Mouse (Mus musculus) cerebellum, postnatal 14 days (tissue): ENCODE data around the gene Dhx40.

Experiments
- DNase-seq, 2 experiments: peaks; one replicate each; pipeline ENCODE4 v3.0.0; 2021; ENCODE audit warnings: mixed read lengths in 2 of 2

The Dhx40 gene

DNA sequence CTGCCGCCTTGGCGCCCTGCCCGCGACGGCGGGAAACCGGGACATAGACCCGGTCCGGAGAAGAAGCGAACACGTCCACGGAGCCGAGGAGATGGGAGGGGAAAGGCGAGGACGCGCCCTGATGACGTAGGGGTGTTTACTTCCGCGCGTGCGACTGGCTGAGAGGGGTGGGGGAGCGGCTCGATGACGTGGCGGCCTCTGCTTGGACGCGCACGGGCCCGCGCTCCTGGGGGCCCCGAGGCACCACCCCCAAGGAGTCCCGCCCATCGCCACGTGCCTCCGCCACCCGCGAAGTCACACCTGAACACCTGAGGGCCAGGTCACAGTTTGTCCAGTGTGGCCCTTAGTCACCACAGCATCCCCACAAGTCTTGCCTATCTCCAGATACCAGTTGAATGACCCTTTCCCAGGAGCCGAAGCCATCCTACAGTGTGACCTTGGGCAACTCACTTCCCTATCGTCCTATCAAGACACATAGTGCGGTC lies at the start of gene Dhx40:
Gene Dhx40, minus strand, starts transcription at position 242 of the 485 bp plus-strand sequence.
- peak; percentile 94 to 95 for DNase-seq

- peak; percentile 52 to 76 for DNase-seq
Observed at GRCm38 (mm10) chr11:86855639-86856425, 48.3 kb upstream of the Dhx40 start.

- no peak for DNase-seq
Observed at GRCm38 (mm10) chr11:86853081-86853480, 45.5 kb upstream of the Dhx40 start.

GRCm38 (mm10) chr11:86852534-86853054 lies 45.0 kb upstream of the Dhx40 start:
- DNase-seq = peak; percentile 32 to 57

DNA sequence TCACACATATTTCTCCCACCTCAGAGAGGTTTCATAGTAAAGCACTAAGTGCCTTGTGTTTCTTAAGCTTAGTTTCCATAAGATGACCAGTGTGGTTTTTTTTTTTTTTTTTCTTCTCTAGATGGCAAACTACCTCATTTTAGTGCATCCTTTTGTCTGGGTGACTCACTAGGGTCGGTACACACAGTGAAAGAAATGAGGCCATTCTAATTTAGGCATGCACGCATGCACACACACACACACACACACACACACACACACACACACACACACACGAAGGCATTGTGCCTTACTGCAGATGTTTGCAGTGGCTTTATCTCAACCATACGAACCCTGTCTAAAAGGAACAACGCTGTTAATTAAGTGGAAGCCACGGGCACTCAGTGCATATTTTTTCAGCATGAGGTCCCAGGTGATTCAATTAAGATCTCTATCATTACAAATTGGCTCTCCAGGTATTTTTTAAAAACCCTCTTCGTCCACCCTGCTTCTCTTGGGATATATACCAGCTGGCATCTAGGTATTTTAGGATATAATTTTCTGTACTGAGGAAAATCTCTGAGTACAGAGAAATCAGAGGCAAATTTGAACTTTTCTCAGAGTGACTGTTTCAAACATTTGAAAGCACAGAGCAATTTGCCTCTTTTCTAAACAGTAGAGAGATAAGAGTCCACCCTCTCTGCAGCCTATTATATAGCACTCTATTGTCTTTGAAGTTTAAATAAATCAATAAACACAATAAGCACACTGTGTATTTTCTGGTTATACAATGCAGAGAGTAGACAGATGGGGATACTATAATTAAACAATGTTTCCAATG lies 44.4 kb upstream of the Dhx40 start:
- peak; percentile 45 to 61 for DNase-seq

- DNase-seq = peak; percentile 71 to 87
Observed at GRCm38 (mm10) chr11:86851234-86851671, 43.7 kb upstream of the Dhx40 start.

GRCm38 (mm10) chr11:86843831-86844230 lies 36.3 kb upstream of the Dhx40 start:
- DNase-seq = no peak

DNA sequence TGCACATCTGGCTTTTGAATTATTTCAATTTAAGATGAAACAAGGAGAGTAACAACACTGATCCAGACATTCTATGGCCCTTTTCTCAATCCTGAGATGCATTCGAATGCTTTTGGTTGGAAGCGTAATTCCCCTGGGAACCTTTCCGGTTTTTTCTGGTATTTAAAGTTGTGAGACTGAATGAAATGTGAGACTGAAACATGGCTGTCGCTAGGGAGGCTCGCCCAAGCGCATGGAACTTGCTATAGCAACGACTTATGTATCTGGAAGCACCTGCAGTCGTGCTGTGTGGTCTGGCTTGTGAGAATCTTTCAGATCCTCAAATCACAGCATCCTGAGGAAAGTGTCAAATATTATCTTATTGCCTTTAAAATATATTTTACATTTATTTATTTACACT lies 33.7 kb upstream of the Dhx40 start:
- DNase-seq = no peak

DNA sequence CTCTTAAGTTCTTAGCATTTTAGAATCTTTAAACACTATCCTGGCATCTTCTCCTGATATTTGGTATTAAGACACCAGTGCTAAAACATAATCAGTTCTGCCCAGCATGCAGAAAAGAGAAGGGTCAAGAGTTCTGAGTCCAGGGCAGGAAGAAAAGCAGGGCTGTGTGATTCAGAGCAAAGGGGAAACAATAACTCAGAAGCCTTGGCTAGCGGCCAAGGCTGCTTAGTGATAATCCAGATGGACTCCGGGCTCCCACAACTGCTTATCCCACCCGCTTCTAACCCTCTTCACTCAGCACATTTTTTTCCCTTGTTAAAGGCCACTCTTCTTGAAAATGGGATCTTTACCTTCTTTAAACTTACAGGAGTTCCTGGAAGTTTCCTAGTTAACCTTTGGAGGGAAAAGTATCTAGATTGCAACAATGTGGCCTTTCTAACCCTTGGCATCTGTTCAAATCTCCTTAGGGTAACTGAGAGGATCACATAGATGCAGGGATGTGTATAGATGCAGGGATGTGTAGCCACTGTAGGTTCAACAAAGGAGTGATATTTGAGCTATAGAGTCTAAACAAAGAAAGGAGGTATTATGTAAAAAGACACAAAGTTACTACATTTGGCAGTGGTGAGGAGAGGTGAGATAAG lies 33.1 kb upstream of the Dhx40 start:
- peak in 1 of 2 experiments; percentile 20 for DNase-seq

DNA sequence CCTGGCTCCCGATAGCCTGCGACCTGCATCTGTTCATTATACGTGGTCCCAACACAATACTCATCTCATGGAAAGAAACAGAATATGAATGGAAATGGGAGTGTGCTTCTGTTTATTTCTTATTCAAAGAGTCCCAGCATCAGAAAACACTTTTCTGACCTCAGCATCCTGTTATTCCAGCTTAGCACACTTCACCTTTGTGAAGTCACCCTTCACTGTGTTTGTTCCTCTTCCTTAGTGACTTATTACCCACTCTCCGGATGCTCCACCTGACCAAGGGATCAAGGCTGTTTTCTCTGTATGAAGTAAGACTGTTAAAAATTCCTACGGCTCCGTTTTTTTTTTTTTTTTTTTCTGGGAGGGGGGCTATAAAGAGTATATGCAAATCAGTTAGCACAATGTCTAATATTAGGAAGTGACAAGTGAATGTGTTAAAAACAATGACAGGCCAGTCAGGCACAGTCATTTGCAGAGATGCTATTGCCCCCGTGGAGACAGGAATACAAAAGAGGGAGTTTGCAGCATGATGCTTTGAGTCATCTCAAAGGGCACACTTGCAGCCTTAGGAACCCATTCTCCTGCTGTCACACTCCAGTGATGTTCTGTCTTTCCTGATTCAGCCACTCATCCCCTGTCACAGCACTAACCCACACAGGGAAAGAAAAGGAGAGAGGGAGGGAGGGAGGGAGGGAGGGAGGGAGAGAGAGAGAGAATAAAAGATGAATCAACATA lies 32.3 kb upstream of the Dhx40 start:
- no peak for DNase-seq

DNA sequence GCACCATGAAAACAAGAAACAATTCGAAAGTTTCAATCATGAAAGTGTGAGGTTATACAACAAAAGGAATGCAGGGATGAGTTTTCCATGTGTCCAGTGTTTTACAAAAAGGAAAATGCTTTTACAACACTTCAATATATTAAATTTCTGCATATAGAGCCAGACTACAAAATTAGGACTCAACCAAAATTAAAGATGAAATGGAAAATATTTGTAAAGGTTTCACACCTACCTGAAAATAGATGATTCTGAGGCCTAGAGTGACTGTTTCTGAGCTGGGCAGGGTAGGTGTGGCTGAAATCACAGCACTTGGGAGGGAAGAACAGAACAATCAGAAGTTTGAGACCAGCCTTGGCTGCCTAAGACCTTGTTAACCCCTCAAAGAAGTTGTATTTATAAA lies 31.2 kb upstream of the Dhx40 start:
- no peak for DNase-seq

- peak; percentile 74 to 84 for DNase-seq
Observed at GRCm38 (mm10) chr11:86836366-86836765, 28.8 kb upstream of the Dhx40 start.

DNA sequence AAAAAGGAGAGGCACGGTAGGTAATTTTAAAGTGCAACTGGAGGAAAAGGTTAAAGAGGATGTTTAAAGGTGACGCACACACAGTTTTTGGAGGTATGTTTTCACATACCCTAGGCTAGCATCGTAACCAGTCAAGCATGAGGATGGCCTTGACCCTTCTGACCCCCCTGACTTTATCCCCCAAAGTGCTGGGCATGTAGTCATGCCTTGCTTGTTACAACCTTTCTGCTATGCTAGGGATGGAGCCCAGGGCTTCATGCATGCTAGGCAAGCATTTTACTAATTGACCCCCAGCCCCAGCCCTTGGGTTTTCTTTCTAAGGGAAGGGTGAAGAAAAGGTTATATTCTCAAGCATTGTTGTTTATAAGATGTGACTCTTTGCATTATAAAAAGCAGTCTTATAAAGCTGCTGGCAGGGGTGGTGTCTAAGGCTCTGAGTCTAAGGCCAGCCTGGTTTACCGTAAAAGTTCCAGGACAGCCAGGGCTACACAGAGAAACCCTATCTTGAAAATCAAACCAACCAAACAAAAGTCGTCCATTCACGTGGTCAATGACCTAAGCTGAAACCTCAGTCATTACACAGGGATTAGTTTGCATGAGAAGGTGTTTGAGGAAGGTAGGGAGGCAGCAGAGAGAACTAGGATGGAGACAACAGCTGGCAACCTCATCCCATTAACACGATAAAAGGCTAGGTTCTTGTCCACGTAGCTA lies 27.2 kb upstream of the Dhx40 start:
- no peak for DNase-seq

- peak; percentile 24 to 54 for DNase-seq
Observed at GRCm38 (mm10) chr11:86834050-86834449, 26.5 kb upstream of the Dhx40 start.

GRCm38 (mm10) chr11:86833153-86833552 lies 25.6 kb upstream of the Dhx40 start:
- no peak for DNase-seq

DNA sequence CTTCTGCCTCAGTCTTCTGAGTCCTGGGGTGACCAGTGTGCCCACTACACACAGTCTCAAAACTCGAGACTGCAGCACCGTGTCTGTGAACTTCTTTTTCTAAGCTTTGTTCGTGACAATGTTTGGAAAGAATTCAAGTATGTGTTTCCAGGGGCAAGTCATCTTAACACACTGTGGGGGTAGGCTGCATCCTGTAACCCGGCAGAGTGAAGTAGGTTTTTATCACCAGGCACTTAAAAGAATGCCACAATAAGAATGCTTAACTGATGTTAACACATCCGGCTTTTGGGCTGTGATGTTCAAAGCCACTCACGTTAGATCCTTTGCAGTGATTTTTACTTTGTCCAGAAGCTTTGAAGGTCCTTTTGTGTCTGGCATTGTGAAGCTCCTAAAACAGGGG lies 20.9 kb upstream of the Dhx40 start:
- DNase-seq = no peak

GRCm38 (mm10) chr11:86827476-86828245 lies 20.1 kb upstream of the Dhx40 start:
- DNase-seq = no peak

GRCm38 (mm10) chr11:86824433-86824832 lies 16.9 kb upstream of the Dhx40 start:
- no peak for DNase-seq

DNA sequence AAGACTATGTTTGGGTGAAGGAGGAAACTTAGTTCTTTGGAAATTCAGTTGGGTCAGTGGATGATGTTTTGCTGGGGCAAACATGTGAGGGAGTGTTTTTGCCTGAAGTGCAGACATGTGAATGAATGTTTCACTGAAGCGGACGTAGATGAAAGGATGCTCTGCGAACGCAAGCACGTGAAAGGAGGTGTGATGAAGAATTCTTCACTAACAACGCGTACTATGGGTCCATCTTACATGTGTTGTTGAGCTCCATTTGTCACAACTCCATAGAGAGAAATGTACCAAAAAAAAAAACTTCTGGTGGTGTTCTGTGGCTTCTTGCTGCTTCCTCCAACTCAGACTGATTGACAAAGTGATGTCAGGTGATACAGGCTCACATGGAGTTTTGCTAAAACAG lies 15.0 kb upstream of the Dhx40 start:
- DNase-seq = no peak

- DNase-seq = no peak
Observed at GRCm38 (mm10) chr11:86819536-86819935, 12.0 kb upstream of the Dhx40 start.

- DNase-seq = no peak
Observed at GRCm38 (mm10) chr11:86818928-86819327, 11.4 kb upstream of the Dhx40 start.
